Mouse (Mus musculus) gastrocnemius, adult 8-10 months (tissue): ENCODE data around the gene Khk. TPM values are rescaled to one million over a fixed set of nuclear protein-coding genes. Genes with fewer than 3 reads are reported as not detected.

Experiments
- DNase-seq, 2 experiments: peaks; one replicate each; pipeline ENCODE4 v3.0.0; 2022; ENCODE audit warnings: low spot score in 2 of 2
- total RNA-seq, 4 experiments: library from RNA; stranded (reverse); gene quantifications; 2 replicates each; pipeline ENCODE4 v1.2.4; 2022

Gene Khk
- total RNA-seq, 4 experiments from 2014 or later = 35.7 to 40.5 (median 38.2) TPM

GRCm38 (mm10) chr5:30934725-30935461 lies 13.7 kb downstream of the Khk start:
- no peak for DNase-seq

GRCm38 (mm10) chr5:30943004-30943403 lies 21.8 kb downstream of the Khk start:
- DNase-seq = no peak

- no peak for DNase-seq
Observed at GRCm38 (mm10) chr5:30944344-30944743, 23.1 kb downstream of the Khk start.

GRCm38 (mm10) chr5:30944956-30945781 lies 23.9 kb downstream of the Khk start, which contains the start of gene Cgref1:
Gene Cgref1 (minus strand): TSS chr5:30945591.
- peak in 1 of 2 experiments; percentile 43 for DNase-seq

GRCm38 (mm10) chr5:30948620-30949019 lies 27.4 kb downstream of the Khk start:
- no peak for DNase-seq

- DNase-seq = peak; percentile 81 to 86
Observed at GRCm38 (mm10) chr5:30949654-30950326, 28.6 kb downstream of the Khk start.

GRCm38 (mm10) chr5:30950451-30950850 lies 29.2 kb downstream of the Khk start:
- DNase-seq = no peak

GRCm38 (mm10) chr5:30950922-30951321 lies 29.7 kb downstream of the Khk start:
- no peak for DNase-seq

- DNase-seq = no peak
Observed at GRCm38 (mm10) chr5:30951706-30952105, 30.5 kb downstream of the Khk start.

GRCm38 (mm10) chr5:30952551-30952950 lies 31.3 kb downstream of the Khk start:
- DNase-seq = no peak

- DNase-seq = no peak
Observed at GRCm38 (mm10) chr5:30954065-30954464, 32.8 kb downstream of the Khk start.

- DNase-seq = no peak
Observed at GRCm38 (mm10) chr5:30954556-30954955, 33.3 kb downstream of the Khk start.

GRCm38 (mm10) chr5:30955751-30956150 lies 34.5 kb downstream of the Khk start:
- no peak for DNase-seq

GRCm38 (mm10) chr5:30957891-30958290 lies 36.7 kb downstream of the Khk start:
- DNase-seq = no peak

GRCm38 (mm10) chr5:30959198-30959854 lies 38.1 kb downstream of the Khk start:
- no peak for DNase-seq

- peak; percentile 95 to 98 for DNase-seq
Observed at GRCm38 (mm10) chr5:30959966-30960501, 38.8 kb downstream of the Khk start, which contains the start of gene Preb. Gene Preb (minus strand): TSS chr5:30960361.

GRCm38 (mm10) chr5:30960814-30961213 lies 39.6 kb downstream of the Khk start:
- no peak for DNase-seq

GRCm38 (mm10) chr5:30961545-30962505 lies 40.6 kb downstream of the Khk start:
- DNase-seq = no peak

GRCm38 (mm10) chr5:30963916-30964315 lies 42.7 kb downstream of the Khk start:
- no peak for DNase-seq

GRCm38 (mm10) chr5:30966189-30966588 lies 45.0 kb downstream of the Khk start:
- no peak for DNase-seq
